Comparison of ENCODE assay signal across 8 mouse cellular contexts in the genomic region with DNA sequence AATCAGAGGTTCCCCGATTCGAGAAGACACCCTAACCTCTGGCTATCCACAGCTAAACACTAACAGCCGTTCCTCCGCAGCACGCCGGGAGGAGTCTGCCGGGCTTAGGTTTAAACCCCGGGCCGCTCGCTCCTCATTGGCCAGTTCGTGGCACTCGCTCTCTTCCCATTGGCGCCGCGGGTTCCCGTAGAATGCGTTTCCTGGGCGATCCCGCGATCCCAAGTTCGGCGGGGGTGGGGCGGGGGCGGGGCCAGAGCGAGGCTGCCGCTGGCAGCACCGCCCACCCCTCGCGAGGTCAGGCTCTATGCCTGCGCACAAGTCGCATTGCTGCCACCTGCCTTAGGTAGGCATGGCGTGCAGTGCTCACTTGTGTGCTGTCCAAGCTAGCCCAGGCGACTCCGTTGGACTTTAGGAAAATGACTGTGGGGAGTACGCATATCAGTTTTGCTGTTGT. TPM values are rescaled to one million over a fixed set of nuclear protein-coding genes. Genes with fewer than 3 reads are reported as not detected.
DNase-seq lines count a peak whose midpoint lies in the region; ATAC-seq and TF ChIP-seq lines count a peak whose summit lies in the region.

A gene (minus strand): TSS at position 157 of the 454 bp plus-strand sequence.

- H3K9ac ChIP-seq in MEL (ENCODE audit: control insufficient read depth, low read depth, low read length, poor library complexity, severe bottlenecking), result peak within 1 kb of the TSS; percentile 90
- peak within 1 kb of the TSS; percentile 32; the same call in 1 of the 2 replicates for H3K9ac ChIP-seq in lung, postnatal 0 days (replicated peaks; ENCODE audit: low read depth)

- peaks cover 8 to 18% of the 10 kb centered on the region in 2 experiments for H3K4me1 ChIP-seq in MEL (ENCODE audit: control insufficient read depth in 1 of 2, insufficient read depth in 2 of 2, low read length in 2 of 2)
- H3K4me1 ChIP-seq in cerebellum, adult 2 months (ENCODE audit: control insufficient read depth, insufficient read depth, low read length), result no peaks in the 10 kb centered on the region
- H3K4me1 ChIP-seq in hindbrain, embryonic 10.5 days (replicated peaks), result peaks cover 19% of the 10 kb centered on the region
- no peaks in the 10 kb centered on the region for H3K4me1 ChIP-seq in lung, postnatal 0 days (ENCODE audit: insufficient read depth, low read depth, low read length)

- peak in 2 of 3 experiments; percentile 13 to 25; a peak in 3 of 6 replicates for TF ChIP-seq CTCF in MEL (IDR thresholded peaks at IDR 0.05 in 2 of 3, conservative IDR thresholded peaks at IDR 0.05 in 1 of 3; ENCODE audit: control insufficient read depth in 1 of 3, insufficient read depth in 1 of 3, low read depth in 2 of 3, low read length in 3 of 3, poor library complexity in 1 of 3, severe bottlenecking in 1 of 3)
- TF ChIP-seq CTCF in cerebellum, adult 2 months (IDR thresholded peaks at IDR 0.05; ENCODE audit: borderline replicate concordance, insufficient read depth, low read depth, low read length), result peak; percentile 29; the same call in 1 of the 2 replicates
- peak; percentile 64 for TF ChIP-seq CTCF in lung, postnatal 0 days (IDR thresholded peaks at IDR 0.05)

- peak within 1 kb of the TSS; percentile 84 for H3K27ac ChIP-seq in MEL (ENCODE audit: control insufficient read depth, low read depth, low read length)
- no peak within 1 kb of the TSS for H3K27ac ChIP-seq in cerebellum, adult 2 months (ENCODE audit: insufficient read depth, low read length)
- peak within 1 kb of the TSS; percentile 97 for H3K27ac ChIP-seq in hindbrain, embryonic 10.5 days
- H3K27ac ChIP-seq in lung, postnatal 0 days (ENCODE audit: low read length), result no peak within 1 kb of the TSS

- no peaks in the 10 kb centered on the region for H3K27me3 ChIP-seq in MEL (ENCODE audit: control insufficient read depth in 1 of 2, insufficient read depth in 2 of 2, low read length in 2 of 2)
- H3K27me3 ChIP-seq in cerebellum, adult 2 months (ENCODE audit: control insufficient read depth, insufficient read depth, low read length), result no peaks in the 10 kb centered on the region
- no peaks in the 10 kb centered on the region for H3K27me3 ChIP-seq in hindbrain, embryonic 10.5 days (ENCODE audit: insufficient read depth, poor library complexity, severe bottlenecking)
- H3K27me3 ChIP-seq in lung, postnatal 0 days (replicated peaks; ENCODE audit: insufficient read depth, low read length), result no peaks in the 10 kb centered on the region

- peak; percentile 99 for TF ChIP-seq POLR2A in MEL (IDR thresholded peaks at IDR 0.05; ENCODE audit: control insufficient read depth in 1 of 2, insufficient read depth in 1 of 2, low read depth in 1 of 2, low read length in 2 of 2, poor library complexity in 1 of 2)
- TF ChIP-seq POLR2A in cerebellum, adult 2 months (IDR thresholded peaks at IDR 0.05; ENCODE audit: borderline replicate concordance, insufficient read depth, low read length), result peak; percentile 51; the same call in 1 of the 2 replicates

- peak; percentile 98 for ATAC-seq in lung, postnatal 0 days

- peak in 1 of 2 experiments; percentile 20; a peak in 1 of 4 replicates for TF ChIP-seq EP300 in MEL (IDR thresholded peaks at IDR 0.05; ENCODE audit: low read depth in 1 of 2, low read length in 2 of 2)
- no peak for TF ChIP-seq EP300 in lung, postnatal 0 days (IDR thresholded peaks at IDR 0.05)

- H3K4me2 ChIP-seq in lung, postnatal 0 days (replicated peaks; ENCODE audit: low read depth, low read length), result peak within 1 kb of the TSS; percentile 100

- WGBS in cerebellum, adult 2 months, result under 1% methylated on average over 35 of the region's 35 CpGs
- WGBS in hindbrain, embryonic 10.5 days, result under 1% methylated on average over 35 of the region's 35 CpGs
- 1% methylated on average over 31 of the region's 35 CpGs for WGBS in lung, postnatal 0 days

- H3K9me3 ChIP-seq in MEL (replicated peaks; ENCODE audit: insufficient read depth, low read length), result no peaks in the 10 kb centered on the region
- no peaks in the 10 kb centered on the region for H3K9me3 ChIP-seq in hindbrain, embryonic 10.5 days
- H3K9me3 ChIP-seq in lung, postnatal 0 days (ENCODE audit: low read length), result no peaks in the 10 kb centered on the region

- H3K36me3 ChIP-seq in MEL (ENCODE audit: control insufficient read depth in 1 of 2, insufficient read depth in 2 of 2, low read length in 2 of 2), result peaks cover 31 to 34% of the 10 kb centered on the region in 2 experiments
- peaks cover 38% of the 10 kb centered on the region for H3K36me3 ChIP-seq in hindbrain, embryonic 10.5 days
- no peaks in the 10 kb centered on the region for H3K36me3 ChIP-seq in lung, postnatal 0 days (ENCODE audit: insufficient read depth, low read length)

- TF ChIP-seq RAD21 in MEL (IDR thresholded peaks at IDR 0.05; ENCODE audit: low read depth, low read length), result no peak

- H3K4me3 ChIP-seq in MEL (ENCODE audit: control insufficient read depth in 1 of 2, insufficient read depth in 1 of 2, low read depth in 2 of 2, low read length in 2 of 2), result peak within 1 kb of the TSS; percentile 94 to 98
- peak within 1 kb of the TSS; percentile 53 for H3K4me3 ChIP-seq in cerebellum, adult 2 months (replicated peaks; ENCODE audit: insufficient read depth, low read depth, low read length)
- H3K4me3 ChIP-seq in hindbrain, embryonic 10.5 days, result peak within 1 kb of the TSS; percentile 93
- peak within 1 kb of the TSS; percentile 62 for H3K4me3 ChIP-seq in lung, postnatal 0 days (ENCODE audit: low read depth, low read length)

- H3K79me2 ChIP-seq in MEL (ENCODE audit: control insufficient read depth, insufficient read depth, low read length, poor library complexity), result peaks cover 27% of the 10 kb centered on the region

- peak; percentile 98 for DNase-seq in MEL (ENCODE audit: low read depth, low spot score)
- DNase-seq in cerebellum, adult 2 months, result peak; percentile 90
- peak; percentile 93 for DNase-seq in forelimb bud, embryonic 11.5 days (ENCODE audit: low read depth, low spot score)
- DNase-seq in hindbrain, embryonic 10.5 days (ENCODE audit: low spot score), result peak; percentile 98
- peak; percentile 88 for DNase-seq in layer of hippocampus, adult 9-11 months
- DNase-seq in lung, postnatal 0 days (ENCODE audit: low spot score), result peak; percentile 97
- peak; percentile 85 for DNase-seq in ovary, postnatal 14 days (ENCODE audit: low spot score)
- peak; percentile 93 for DNase-seq in thymus, postnatal 14 days

TF ChIP-seq in MEL, 35 proteins besides CTCF, POLR2A, EP300 and RAD21 (continues in another document):
- no peak for TF ChIP-seq USF2 (IDR thresholded peaks at IDR 0.05; ENCODE audit: borderline replicate concordance in 1 of 2, insufficient read depth in 1 of 2, low read depth in 1 of 2, low read length in 2 of 2)
- peak; percentile 95 for TF ChIP-seq NELFE (IDR thresholded peaks at IDR 0.05; ENCODE audit: low read depth, low read length)
- peak; percentile 66 for TF ChIP-seq HCFC1 (IDR thresholded peaks at IDR 0.05; ENCODE audit: low read depth, low read length)
- peak; percentile 63 for TF ChIP-seq NRF1 (IDR thresholded peaks at IDR 0.05; ENCODE audit: insufficient read depth, low read depth, low read length, poor library complexity, severe bottlenecking)
- TF ChIP-seq MEF2A (IDR thresholded peaks at IDR 0.05; ENCODE audit: extremely low read depth, insufficient replicate concordance, low read depth, low read length, poor library complexity, severe bottlenecking), result no peak
- no peak for TF ChIP-seq MAFK (IDR thresholded peaks at IDR 0.05; ENCODE audit: borderline replicate concordance, low read depth, low read length)
- TF ChIP-seq MAZ (IDR thresholded peaks at IDR 0.05; ENCODE audit: low read depth, low read length), result peak; percentile 74
- no peak; the same call in 1 of the 2 replicates for TF ChIP-seq KAT2A (conservative IDR thresholded peaks at IDR 0.05; ENCODE audit: low read depth, low read length)
- peak; percentile 92 for TF ChIP-seq ZMIZ1 (IDR thresholded peaks at IDR 0.05; ENCODE audit: low read depth, low read length)
- peak; percentile 73; the same call in 1 of the 2 replicates for TF ChIP-seq POLR2AphosphoS2 (IDR thresholded peaks at IDR 0.05; ENCODE audit: low read length)
- TF ChIP-seq ETS1 (IDR thresholded peaks at IDR 0.05; ENCODE audit: low read depth, low read length), result peak; percentile 42; the same call in 1 of the 2 replicates
- no peak for TF ChIP-seq ZKSCAN1 (IDR thresholded peaks at IDR 0.05; ENCODE audit: low read depth, low read length)
- no peak for TF ChIP-seq ZNF384 (IDR thresholded peaks at IDR 0.05; ENCODE audit: low read depth, low read length)
- TF ChIP-seq ZC3H11A (IDR thresholded peaks at IDR 0.05; ENCODE audit: low read depth, low read length), result no peak
- TF ChIP-seq CHD2 (IDR thresholded peaks at IDR 0.05; ENCODE audit: low read length), result peak; percentile 79
- no peak for TF ChIP-seq GATA1 (IDR thresholded peaks at IDR 0.05; ENCODE audit: low read depth, low read length)
- TF ChIP-seq E2F4 (IDR thresholded peaks at IDR 0.05; ENCODE audit: borderline replicate concordance, low read depth, low read length), result no peak
- no peak for TF ChIP-seq UBTF (IDR thresholded peaks at IDR 0.05; ENCODE audit: borderline replicate concordance, insufficient read depth, low read depth, low read length)
- TF ChIP-seq SIN3A (IDR thresholded peaks at IDR 0.05; ENCODE audit: low read length), result peak; percentile 84
- no peak for TF ChIP-seq TAL1 (IDR thresholded peaks at IDR 0.05; ENCODE audit: low read length)
- TF ChIP-seq BHLHE40 (IDR thresholded peaks at IDR 0.05; ENCODE audit: borderline replicate concordance, low read depth, low read length), result no peak
- TF ChIP-seq CHD1 (IDR thresholded peaks at IDR 0.05; ENCODE audit: low read depth, low read length), result no peak
- peak; percentile 31 for TF ChIP-seq SMC3 (IDR thresholded peaks at IDR 0.05; ENCODE audit: low read depth, low read length)
- TF ChIP-seq GABPA (IDR thresholded peaks at IDR 0.05; ENCODE audit: low read depth, low read length), result no peak
- TF ChIP-seq MXI1 (IDR thresholded peaks at IDR 0.05; ENCODE audit: low read depth, low read length), result no peak; the same call in none of the 2 replicates
- peak; percentile 85; the same call in 1 of the 2 replicates for TF ChIP-seq POLR2AphosphoS5 (IDR thresholded peaks at IDR 0.05; ENCODE audit: borderline replicate concordance, low read depth, low read length)
- peak; percentile 57; the same call in 1 of the 2 replicates for TF ChIP-seq TCF12 (IDR thresholded peaks at IDR 0.05; ENCODE audit: low read depth, low read length)

RNA-seq across cellular contexts. Expression of the gene that starts here (rescaled TPM):
- 139 and 185 TPM in 2 replicates for total RNA-seq in MEL (2012; rRNA removed)
- 100 to 1,000 TPM; 229 to 682 TPM for polyA plus RNA-seq in MEL (2012; ENCODE audit: insufficient read depth in 1 of 2, insufficient read length in 2 of 2, low read depth in 1 of 2, low replicate concordance in 2 of 2, missing spikeins in 1 of 2)
- polyA plus RNA-seq in cerebellum, adult 2 months (2012; rRNA removed), result 0.18 and 0.33 TPM in 2 replicates
- 321 and 434 TPM in 2 replicates for polyA plus RNA-seq in hindbrain, embryonic 10.5 days (2016; fragmentation: Nextera tagmentation; extraction: Ambion mirVana)
- 8.8 and 10.9 TPM in 2 replicates for polyA plus RNA-seq in lung, postnatal 0 days (2015; fragmentation: Nextera tagmentation; extraction: Ambion mirVana)

Comparison
In these comparisons a context has a peak if more than half of its experiments do, and no peak if none do; other contexts are left out.
1. RNA of the gene that starts here (polyA plus RNA-seq): 229 to 682 TPM in MEL and 321 to 434 TPM in hindbrain, embryonic 10.5 days; 8.8 to 10.9 TPM in lung, postnatal 0 days and 0.18 to 0.33 TPM in cerebellum, adult 2 months; every median in the first group is over 10 times any median in the second.
2. Peak in DNase-seq and H3K4me3 ChIP-seq in cerebellum, adult 2 months; RNA of the gene not detected or under 1 TPM.
3. H3K27ac ChIP-seq: peak in MEL (single experiment) and hindbrain, embryonic 10.5 days (single experiment); none in cerebellum, adult 2 months (single experiment) and lung, postnatal 0 days (single experiment).
4. Peak in every context shown above with its lines, with median percentiles within 50 percentile points of each other: DNase-seq, H3K4me3 ChIP-seq and CTCF ChIP-seq.